Mouse (Mus musculus): ENCODE results near the gene 1700037H04Rik. TPM values are rescaled to one million over a fixed set of nuclear protein-coding genes. Genes with fewer than 3 reads are reported as not detected.
"Not testable (repeated sequence)": the region's sequence is repeated elsewhere in the genome, so short reads cannot be mapped to it uniquely, and the experiment has no call there.

1700037H04Rik gene
- total RNA-seq, 2 experiments from 2014 or later, result 74.6 to 83.3 TPM

GRCm38 (mm10) chr2:131132930-131133547, 26.8 kb downstream of the 1700037H04Rik start, which contains the start of gene Gm11037:
Gene Gm11037 (plus strand): TSS chr2:131133497.
- intact Hi-C loops (cut with DNase I), result no loop called here
- no peak for DNase-seq (ENCODE audit: low spot score in 2 of 2)

GRCm38 (mm10) chr2:131132111-131132888, 27.6 kb downstream of the 1700037H04Rik start:
- DNase-seq (ENCODE audit: low spot score in 2 of 2), result no peak
- intact Hi-C loops (cut with DNase I), result no loop called here

GRCm38 (mm10) chr2:131130849-131131248, 29.0 kb downstream of the 1700037H04Rik start:
- intact Hi-C loops (cut with DNase I), result no loop called here
- DNase-seq (ENCODE audit: low spot score in 2 of 2), result no peak

GRCm38 (mm10) chr2:131129836-131130235, 30.0 kb downstream of the 1700037H04Rik start:
- no peak for DNase-seq (ENCODE audit: low spot score in 2 of 2)
- intact Hi-C loops (cut with DNase I), result no loop called here

GRCm38 (mm10) chr2:131128636-131129157, 31.2 kb downstream of the 1700037H04Rik start:
- intact Hi-C loops (cut with DNase I), result no loop called here
- DNase-seq (ENCODE audit: low spot score in 2 of 2), result no peak

GRCm38 (mm10) chr2:131128211-131128610, 31.7 kb downstream of the 1700037H04Rik start:
- intact Hi-C loops (cut with DNase I), result no loop called here
- DNase-seq (ENCODE audit: low spot score in 2 of 2), result no peak

GRCm38 (mm10) chr2:131127161-131127730, 32.6 kb downstream of the 1700037H04Rik start, which contains the start of gene Hspa12b:
Gene Hspa12b (plus strand): TSS chr2:131127280.
- intact Hi-C loops (cut with DNase I), result no loop called here
- no peak for DNase-seq (ENCODE audit: low spot score in 2 of 2)

DNA sequence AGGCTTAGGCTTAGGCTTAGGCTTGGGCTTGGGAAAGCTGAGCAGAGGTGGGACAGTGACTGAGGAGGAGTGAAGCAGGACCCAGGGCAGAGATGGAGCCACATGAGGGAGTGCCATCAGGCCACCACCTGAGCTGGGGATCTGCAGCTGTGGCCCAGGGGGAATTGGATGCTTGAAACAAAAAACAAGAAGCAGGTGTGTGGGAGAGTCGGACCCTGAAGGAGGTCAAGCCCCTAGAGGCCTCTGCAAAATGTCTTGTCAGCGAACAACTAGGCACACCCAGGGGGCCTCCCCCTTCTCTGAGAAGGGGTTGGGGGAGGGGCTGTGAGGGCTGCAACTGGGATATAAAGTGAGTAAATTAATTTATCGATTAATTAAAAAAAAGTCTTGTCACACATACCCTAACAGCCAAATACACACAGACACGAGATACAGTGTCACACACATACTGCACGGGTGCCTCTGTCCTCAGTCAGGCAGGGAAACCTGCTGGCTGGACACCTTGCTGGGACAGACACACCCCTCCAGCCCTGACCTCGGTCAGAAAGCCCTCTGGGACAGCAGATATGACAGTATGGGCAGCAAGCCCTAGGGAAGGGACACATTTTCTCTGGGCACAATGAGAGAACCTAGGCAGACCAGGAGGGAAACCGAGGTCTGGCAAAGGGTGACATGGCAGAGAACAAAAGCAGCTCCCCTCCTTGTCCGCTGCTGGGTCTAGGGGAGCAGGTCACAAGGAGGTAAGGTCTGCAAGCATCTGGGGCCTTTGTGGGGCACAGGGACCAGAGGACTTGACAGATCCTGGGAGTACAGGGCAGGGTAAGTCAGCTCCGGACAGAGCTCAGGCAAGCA, 33.7 kb downstream of the 1700037H04Rik start:
- DNase-seq (ENCODE audit: low spot score in 2 of 2), result no peak
- intact Hi-C loops (cut with DNase I), result no loop called here

- no peak for DNase-seq (ENCODE audit: low spot score in 2 of 2)
- intact Hi-C loops (cut with DNase I), result no loop called here
Observed at GRCm38 (mm10) chr2:131125157-131125963, 34.5 kb downstream of the 1700037H04Rik start.

DNA sequence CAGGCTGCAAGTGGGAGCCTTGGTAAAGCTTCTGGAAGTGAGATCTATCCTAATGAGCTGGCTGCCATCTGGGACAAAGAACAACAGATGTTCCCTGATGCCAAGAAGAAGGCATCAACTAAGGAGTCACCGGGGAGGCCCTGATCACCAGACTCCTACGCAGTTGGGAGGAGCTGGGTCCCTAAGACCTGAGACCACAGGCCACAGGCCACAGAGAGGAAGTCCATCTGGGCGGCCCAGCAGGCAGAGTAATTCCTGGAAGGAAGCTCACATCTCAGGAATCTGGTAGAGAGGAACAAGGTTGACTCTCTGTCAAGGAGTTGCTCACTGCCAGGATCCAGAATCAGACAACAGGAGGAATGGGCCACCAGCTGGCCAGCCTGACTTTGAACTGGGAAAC, 35.7 kb downstream of the 1700037H04Rik start:
- intact Hi-C loops (cut with DNase I), result no loop called here
- DNase-seq (ENCODE audit: low spot score in 2 of 2), result no peak

DNA sequence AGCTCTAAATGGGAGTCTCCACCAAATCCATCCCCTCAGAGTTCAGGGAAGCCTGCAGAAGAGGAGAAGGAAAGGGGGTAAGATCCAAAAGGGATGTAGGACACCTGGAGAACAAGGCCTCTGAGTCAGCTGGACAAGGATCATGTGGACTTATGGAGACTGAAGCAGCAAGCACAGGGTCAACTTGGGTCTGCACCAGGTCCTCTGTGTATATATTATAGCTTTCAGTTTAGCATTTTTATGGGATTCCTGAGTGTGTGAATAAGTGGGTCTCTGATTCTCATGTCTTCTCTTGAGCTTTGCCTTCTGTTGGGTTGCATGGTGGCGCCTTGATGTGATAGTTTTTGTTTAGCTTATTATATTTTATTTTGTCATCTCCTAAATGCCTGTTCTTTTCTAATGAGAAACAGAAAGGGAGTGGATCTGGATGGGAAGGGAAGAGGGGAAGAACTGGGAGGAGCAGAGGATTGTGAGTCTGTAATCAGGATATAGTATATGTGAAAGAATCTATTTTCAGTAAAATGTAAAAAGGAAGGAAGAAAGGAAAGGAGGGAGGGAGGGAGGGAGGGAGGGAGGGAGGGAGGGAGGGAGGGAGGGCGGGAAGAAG, 40.8 kb downstream of the 1700037H04Rik start:
- no peak for DNase-seq (ENCODE audit: low spot score in 2 of 2)
- intact Hi-C loops (cut with DNase I), result no loop called here

- intact Hi-C loops (cut with DNase I), result no loop called here
- DNase-seq (ENCODE audit: low spot score in 2 of 2), result no peak
Observed at GRCm38 (mm10) chr2:131105989-131106388, 53.9 kb downstream of the 1700037H04Rik start.

- intact Hi-C loops (cut with DNase I), result not testable (repeated sequence)
Observed at GRCm38 (mm10) chr2:131105061-131105460, 54.8 kb downstream of the 1700037H04Rik start.

GRCm38 (mm10) chr2:131104021-131104420, 55.9 kb downstream of the 1700037H04Rik start:
- intact Hi-C loops (cut with DNase I), result no loop called here
- no peak for DNase-seq (ENCODE audit: low spot score in 2 of 2)

More at GRCm38 (mm10) chr2:131105061-131105460, 54.8 kb downstream of the 1700037H04Rik start:
- not testable (repeated sequence) for DNase-seq (ENCODE audit: low spot score in 2 of 2)

DNA sequence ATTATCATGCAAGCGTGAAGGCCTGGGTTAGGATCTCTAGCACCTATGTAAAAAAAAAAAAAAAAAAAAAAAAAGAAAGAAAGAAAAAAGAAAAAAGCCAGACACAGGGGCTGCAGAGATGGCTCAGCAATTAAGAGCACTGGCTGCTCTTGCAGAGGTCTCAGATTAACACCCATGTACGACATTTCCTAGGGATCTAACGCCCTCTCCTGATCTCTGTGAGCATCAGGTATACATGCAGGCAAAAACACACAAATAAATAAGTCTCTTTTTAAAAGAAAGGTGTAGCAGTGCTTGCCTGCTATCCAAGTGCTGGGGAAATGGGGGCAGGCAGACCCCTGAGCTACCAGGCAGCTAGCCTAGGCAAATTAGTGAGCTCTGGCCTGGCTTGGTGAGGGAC, 58.4 kb downstream of the 1700037H04Rik start:
- no peak for DNase-seq (ENCODE audit: low spot score in 2 of 2)
- intact Hi-C loops (cut with DNase I), result no loop called here

DNA sequence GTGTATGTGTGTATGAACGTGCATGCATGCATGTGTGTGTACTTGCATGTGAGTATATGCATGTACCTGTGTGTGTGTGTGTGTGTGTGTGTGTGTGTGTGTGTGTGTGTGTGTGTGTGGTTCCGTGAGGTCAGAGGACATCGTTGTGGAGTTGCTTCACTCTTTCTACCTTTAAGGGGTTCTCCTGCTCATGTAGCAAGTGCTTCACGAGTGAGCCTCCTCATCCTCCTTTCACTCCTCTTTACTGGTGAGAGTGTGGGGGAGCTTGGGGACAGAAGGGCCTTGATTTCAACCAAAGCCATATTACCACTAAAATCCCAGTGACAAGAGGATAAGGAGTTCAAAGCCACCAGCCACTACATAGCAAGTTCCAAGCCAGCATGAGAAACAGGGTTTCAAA, 62.8 kb downstream of the 1700037H04Rik start:
- intact Hi-C loops (cut with DNase I), result loop anchor here (5.0 to 10.0 kb wide), 2 partner anchors 155 to 318 kb away; no protein-coding TSS in a partner anchor
- DNase-seq (ENCODE audit: low spot score in 2 of 2), result no peak
